Mouse (Mus musculus) heart, adult 2 months (tissue): ENCODE measurements around the gene Gpr108.

Source experiments
- CTCF ChIP-seq: fragments of 200-600 bp; IDR thresholded peaks from 2 replicates; pipeline ENCODE4 v1.8.1; 2022; ENCODE audit warnings: antibody characterized with exemption, mild to moderate bottlenecking, moderate library complexity
- EP300 ChIP-seq: fragments of 200-500 bp; IDR thresholded peaks from 2 replicates; pipeline ENCODE4 v1.6.1; 2011; ENCODE audit warnings: low read depth, low read length, control low read depth; ENCODE audit not compliant: insufficient read depth
- POLR2A ChIP-seq: fragments of 200-500 bp; IDR thresholded peaks from 2 replicates; pipeline ENCODE4 v1.6.1; 2011; ENCODE audit warnings: mild to moderate bottlenecking, low read depth, low read length, control low read depth; ENCODE audit not compliant: insufficient read depth

- no peak for TF ChIP-seq EP300
- TF ChIP-seq CTCF, result no peak
- no peak; the same call in 1 of the 2 replicates for TF ChIP-seq POLR2A
These were observed 30.8 kb upstream of the Gpr108 start, which contains the start of gene Vav1 for GRCm38 (mm10) chr17:57278943-57279590.
